Comparison of ENCODE assay signal across 27 mouse cellular contexts in genomic region chr10:13234503-13234902, GRCm38 (mm10). TPM values are rescaled to one million over a fixed set of nuclear protein-coding genes. Genes with fewer than 3 reads are reported as not detected.
DNase-seq lines count a peak whose midpoint lies in the region; ATAC-seq and TF ChIP-seq lines count a peak whose summit lies in the region.
"Had no signal": no experiment of that assay in that cellular context is flagged by ENCODE, and none has a peak within 500 bp of the region (broad histone marks: within the 10 kb centered on the region; RNA-seq: fewer than 3 reads in every experiment).

No protein-coding gene starts in this region.

- H3K27ac ChIP-seq in intestine, embryonic 15.5 days = no peak overlapping the region
- H3K27ac ChIP-seq in intestine, postnatal 0 days (ENCODE audit: low read depth, low read length) = no peak overlapping the region
- peak overlapping the region; percentile 44 for H3K27ac ChIP-seq in lung, embryonic 15.5 days
- H3K27ac ChIP-seq in stomach, embryonic 15.5 days = peak overlapping the region; percentile 62; the same call in 1 of the 2 replicates
- H3K27ac ChIP-seq in stomach, postnatal 0 days (replicated peaks) = no peak overlapping the region
- H3K27ac ChIP-seq: embryonic facial prominence, embryonic 12.5 days; forebrain, embryonic 13.5 days; gastrocnemius, adult 2 months; heart, embryonic 13.5 days had no signal

- WGBS in intestine, embryonic 15.5 days = 45% methylated on average over 3 of the region's 3 CpGs
- 58% methylated on average over 3 of the region's 3 CpGs for WGBS in intestine, postnatal 0 days
- WGBS in lung, embryonic 15.5 days = 42% methylated on average over 3 of the region's 3 CpGs
- 37% methylated on average over 3 of the region's 3 CpGs for WGBS in stomach, embryonic 15.5 days
- 21% methylated on average over 3 of the region's 3 CpGs for WGBS in stomach, postnatal 0 days

- no peak for TF ChIP-seq CTCF in intestine, postnatal 0 days (IDR thresholded peaks at IDR 0.05; ENCODE audit: low read depth)
- TF ChIP-seq CTCF in stomach, postnatal 0 days (IDR thresholded peaks at IDR 0.05; ENCODE audit: low read depth) = no peak

- peak; percentile 64 for ATAC-seq in intestine, embryonic 15.5 days
- no peak for ATAC-seq in intestine, postnatal 0 days
- peak; percentile 75; the same call in 1 of the 2 replicates for ATAC-seq in lung, embryonic 15.5 days (ENCODE audit: borderline replicate concordance, extremely low read depth, low FRiP score, low TSS enrichment)
- no peak for ATAC-seq in stomach, embryonic 15.5 days (ENCODE audit: insufficient read depth, low FRiP score, low read depth)
- ATAC-seq in stomach, postnatal 0 days (ENCODE audit: low FRiP score, low TSS enrichment) = no peak
- ATAC-seq: forebrain, embryonic 13.5 days; forebrain, postnatal 0 days had no signal

- no peaks in the 10 kb centered on the region for H3K36me3 ChIP-seq in intestine, embryonic 15.5 days
- H3K36me3 ChIP-seq in intestine, postnatal 0 days (ENCODE audit: control insufficient read depth, insufficient read depth) = no peaks in the 10 kb centered on the region; the same call in 1 of the 2 replicates
- peaks cover 31% of the 10 kb centered on the region for H3K36me3 ChIP-seq in lung, embryonic 15.5 days
- H3K36me3 ChIP-seq in stomach, embryonic 15.5 days = peaks cover 4% of the 10 kb centered on the region; the same call in 1 of the 2 replicates
- H3K36me3 ChIP-seq in stomach, postnatal 0 days (ENCODE audit: control insufficient read depth, insufficient read depth, low read length) = peaks cover 6% of the 10 kb centered on the region; the same call in 1 of the 2 replicates

- H3K4me3 ChIP-seq in intestine, embryonic 15.5 days (replicated peaks) = no peak overlapping the region
- H3K4me3 ChIP-seq in intestine, postnatal 0 days (ENCODE audit: low read depth, low read length) = no peak overlapping the region
- no peak overlapping the region for H3K4me3 ChIP-seq in lung, embryonic 15.5 days
- no peak overlapping the region for H3K4me3 ChIP-seq in stomach, embryonic 15.5 days (replicated peaks)
- H3K4me3 ChIP-seq in stomach, postnatal 0 days (ENCODE audit: low read depth, low read length) = no peak overlapping the region
- H3K4me3 ChIP-seq: embryonic facial prominence, embryonic 12.5 days; forebrain, embryonic 13.5 days; gastrocnemius, adult 2 months; heart, embryonic 13.5 days had no signal

- TF ChIP-seq EP300 in stomach, postnatal 0 days (optimal IDR thresholded peaks at IDR 0.05) = no peak

- H3K4me1 ChIP-seq in intestine, embryonic 15.5 days (replicated peaks) = 0 out of 2 replicates have a peak, but pooled peaks cover 10% of the 10 kb centered on the region
- H3K4me1 ChIP-seq in intestine, postnatal 0 days (replicated peaks; ENCODE audit: control insufficient read depth, insufficient read depth, low read length) = peaks cover 13% of the 10 kb centered on the region; the same call in 1 of the 2 replicates
- peaks cover 5% of the 10 kb centered on the region for H3K4me1 ChIP-seq in lung, embryonic 15.5 days
- H3K4me1 ChIP-seq in stomach, embryonic 15.5 days = 0 out of 2 replicates have a peak, but pooled peaks cover 2% of the 10 kb centered on the region
- H3K4me1 ChIP-seq in stomach, postnatal 0 days (replicated peaks; ENCODE audit: control insufficient read depth, insufficient read depth) = no peaks in the 10 kb centered on the region

- H3K4me2 ChIP-seq in intestine, embryonic 15.5 days (replicated peaks) = no peak overlapping the region
- H3K4me2 ChIP-seq in intestine, postnatal 0 days (replicated peaks; ENCODE audit: low read depth) = no peak overlapping the region
- no peak overlapping the region for H3K4me2 ChIP-seq in lung, embryonic 15.5 days
- H3K4me2 ChIP-seq in stomach, embryonic 15.5 days = no peak overlapping the region
- no peak overlapping the region for H3K4me2 ChIP-seq in stomach, postnatal 0 days (replicated peaks; ENCODE audit: low read depth)
- H3K4me2 ChIP-seq: embryonic facial prominence, embryonic 12.5 days; forebrain, embryonic 13.5 days; heart, embryonic 13.5 days had no signal

- H3K27me3 ChIP-seq in intestine, embryonic 15.5 days (replicated peaks) = no peaks in the 10 kb centered on the region
- no peaks in the 10 kb centered on the region for H3K27me3 ChIP-seq in intestine, postnatal 0 days (replicated peaks; ENCODE audit: control insufficient read depth, insufficient read depth, low read length)
- no peaks in the 10 kb centered on the region for H3K27me3 ChIP-seq in lung, embryonic 15.5 days
- no peaks in the 10 kb centered on the region for H3K27me3 ChIP-seq in stomach, embryonic 15.5 days (replicated peaks)
- H3K27me3 ChIP-seq in stomach, postnatal 0 days (ENCODE audit: control insufficient read depth, insufficient read depth, low read length) = no peaks in the 10 kb centered on the region
- H3K27me3 ChIP-seq: embryonic facial prominence, embryonic 12.5 days; forebrain, embryonic 13.5 days; heart, embryonic 13.5 days had no signal

- no peaks in the 10 kb centered on the region for H3K9me3 ChIP-seq in intestine, embryonic 15.5 days
- no peaks in the 10 kb centered on the region for H3K9me3 ChIP-seq in intestine, postnatal 0 days (ENCODE audit: control insufficient read depth)
- no peaks in the 10 kb centered on the region for H3K9me3 ChIP-seq in lung, embryonic 15.5 days
- H3K9me3 ChIP-seq in stomach, embryonic 15.5 days = no peaks in the 10 kb centered on the region
- H3K9me3 ChIP-seq in stomach, postnatal 0 days (ENCODE audit: control insufficient read depth, low read length) = no peaks in the 10 kb centered on the region
- H3K9me3 ChIP-seq: embryonic facial prominence, embryonic 12.5 days; forebrain, embryonic 13.5 days; heart, embryonic 13.5 days had no signal

- DNase-seq in lung, postnatal 10 days = no peak
- no peak for DNase-seq in stomach, postnatal 0 days (ENCODE audit: low spot score)
- no peak for DNase-seq in gastrocnemius, adult 18-20 months (ENCODE audit: low spot score)
- DNase-seq: adrenal gland, postnatal 10 days; cerebellum, adult 11 months; cerebellum, adult 8-10 months; cerebellum, postnatal 14 days; embryo, embryonic 11 days; forebrain, postnatal 0 days; gastrocnemius, adult 2 months; gastrocnemius, postnatal 25 days; heart, postnatal 36 days had no signal

- H3K9ac ChIP-seq in intestine, embryonic 15.5 days = no peak overlapping the region
- H3K9ac ChIP-seq in intestine, postnatal 0 days (ENCODE audit: low read depth, low read length) = no peak overlapping the region
- no peak overlapping the region for H3K9ac ChIP-seq in lung, embryonic 15.5 days
- no peak overlapping the region for H3K9ac ChIP-seq in stomach, embryonic 15.5 days
- H3K9ac ChIP-seq in stomach, postnatal 0 days (ENCODE audit: low read length) = no peak overlapping the region
- H3K9ac ChIP-seq: embryonic facial prominence, embryonic 12.5 days; forebrain, embryonic 13.5 days; forebrain, postnatal 0 days; heart, embryonic 13.5 days had no signal

RNA-seq across cellular contexts. Expression of gene Ltv1, which starts 41.5 kb away (rescaled TPM):
- polyA plus RNA-seq in intestine, embryonic 15.5 days (2015; fragmentation: Nextera tagmentation; extraction: Ambion mirVana) = 74.6 and 82.0 TPM in 2 replicates
- polyA plus RNA-seq in intestine, postnatal 0 days (2015; fragmentation: Nextera tagmentation; extraction: Ambion mirVana) = 44.1 and 45.5 TPM in 2 replicates
- polyA plus RNA-seq in lung, embryonic 15.5 days (2015; fragmentation: Nextera tagmentation; extraction: Ambion mirVana) = 70.5 and 71.3 TPM in 2 replicates
- 74.1 and 75.3 TPM in 2 replicates for polyA plus RNA-seq in stomach, embryonic 15.5 days (2015; fragmentation: Nextera tagmentation; extraction: Ambion mirVana)
- 58.2 and 63.1 TPM in 2 replicates for polyA plus RNA-seq in stomach, postnatal 0 days (2015; fragmentation: Nextera tagmentation; extraction: Ambion mirVana)
- 10 to 100 TPM; 24.9 to 31.5 TPM for total RNA-seq in gastrocnemius, adult 18-20 months (2021)

RNA-seq across cellular contexts. Expression of gene Zc2hc1b, which starts 56.7 kb away (rescaled TPM):
- not detected in 2 replicates for polyA plus RNA-seq in intestine, embryonic 15.5 days (2015; fragmentation: Nextera tagmentation; extraction: Ambion mirVana)
- not detected in 2 replicates for polyA plus RNA-seq in intestine, postnatal 0 days (2015; fragmentation: Nextera tagmentation; extraction: Ambion mirVana)
- polyA plus RNA-seq in lung, embryonic 15.5 days (2015; fragmentation: Nextera tagmentation; extraction: Ambion mirVana) = not detected in 2 replicates
- polyA plus RNA-seq in stomach, embryonic 15.5 days (2015; fragmentation: Nextera tagmentation; extraction: Ambion mirVana) = not detected in 2 replicates
- polyA plus RNA-seq in stomach, postnatal 0 days (2015; fragmentation: Nextera tagmentation; extraction: Ambion mirVana) = not detected in 2 replicates
- not detected for total RNA-seq in gastrocnemius, adult 18-20 months (2021)
- total RNA-seq: adrenal gland, postnatal 10 days; adrenal gland, postnatal 4 days; common myeloid progenitor, adult 5-6 weeks; forebrain, postnatal 0 days; gastrocnemius, adult 2 months; gastrocnemius, postnatal 25 days; granulocyte monocyte progenitor cell, adult 5-6 weeks; heart, postnatal 36 days; MEL had no signal
- polyA plus RNA-seq: brain, embryonic 14.5 days; C2C12; embryonic facial prominence, embryonic 12.5 days; forebrain, embryonic 13.5 days; forebrain, postnatal 0 days; heart, embryonic 13.5 days; heart, postnatal 0 days; hindbrain, embryonic 11.5 days had no signal

Comparison
In these comparisons a context has a peak if more than half of its experiments do, and no peak if none do; other contexts are left out.
1. ATAC-seq: peak in intestine, embryonic 15.5 days (single experiment) and lung, embryonic 15.5 days (single experiment); none in intestine, postnatal 0 days (single experiment), stomach, embryonic 15.5 days (single experiment) and stomach, postnatal 0 days (single experiment).
2. H3K27ac ChIP-seq: peak in lung, embryonic 15.5 days (single experiment) and stomach, embryonic 15.5 days (single experiment); none in intestine, embryonic 15.5 days (single experiment), intestine, postnatal 0 days (single experiment) and stomach, postnatal 0 days (single experiment).